9 mouse cellular contexts compared by ENCODE assay signal in genomic region chr9:47439506-47439905, GRCm38 (mm10).
DNase-seq lines count a peak whose midpoint lies in the region; ATAC-seq and TF ChIP-seq lines count a peak whose summit lies in the region.
"Had no signal": no experiment of that assay in that cellular context is flagged by ENCODE, and none has a peak within 500 bp of the region (broad histone marks: within the 10 kb centered on the region; RNA-seq: fewer than 3 reads in every experiment).

No protein-coding gene starts in this region.

- H3K9ac ChIP-seq in heart, embryonic 14.5 days (ENCODE audit: low read length) = no peak overlapping the region
- no peak overlapping the region for H3K9ac ChIP-seq in heart, adult 2 months (ENCODE audit: low read depth, low read length)
- H3K9ac ChIP-seq in forebrain, embryonic 15.5 days (replicated peaks) = peak overlapping the region; percentile 29; the same call in 1 of the 2 replicates
- H3K9ac ChIP-seq in liver, postnatal 0 days (replicated peaks) = no peak overlapping the region

- peaks cover 4 to 7% of the 10 kb centered on the region in 2 experiments; a peak in 3 of 4 replicates for H3K4me1 ChIP-seq in heart, embryonic 14.5 days (ENCODE audit: control insufficient read depth in 2 of 2, insufficient read depth in 2 of 2, low read length in 2 of 2)
- H3K4me1 ChIP-seq in heart, adult 2 months (ENCODE audit: control insufficient read depth, insufficient read depth, low read length) = no peaks in the 10 kb centered on the region
- H3K4me1 ChIP-seq in forebrain, embryonic 15.5 days = peaks cover 8% of the 10 kb centered on the region
- peaks cover 5% of the 10 kb centered on the region; the same call in 1 of the 2 replicates for H3K4me1 ChIP-seq in liver, postnatal 0 days (ENCODE audit: insufficient read depth)

- no peak for TF ChIP-seq POLR2A in heart, adult 2 months (IDR thresholded peaks at IDR 0.05; ENCODE audit: insufficient read depth, low read depth, low read length)

- no peaks in the 10 kb centered on the region for H3K9me3 ChIP-seq in heart, embryonic 14.5 days (ENCODE audit: control insufficient read depth, low read length)
- H3K9me3 ChIP-seq in forebrain, embryonic 15.5 days = no peaks in the 10 kb centered on the region
- H3K9me3 ChIP-seq in liver, postnatal 0 days (ENCODE audit: low read length) = no peaks in the 10 kb centered on the region

- H3K4me3 ChIP-seq in heart, embryonic 14.5 days (ENCODE audit: control insufficient read depth in 1 of 2, insufficient read depth in 1 of 2, low read depth in 1 of 2, low read length in 2 of 2) = peak overlapping the region in 1 of 2 experiments; percentile 13; a peak in 1 of 4 replicates
- H3K4me3 ChIP-seq in heart, adult 2 months = no peak overlapping the region
- peak overlapping the region; percentile 19 for H3K4me3 ChIP-seq in forebrain, embryonic 15.5 days
- H3K4me3 ChIP-seq in liver, postnatal 0 days (ENCODE audit: low read depth, low read length) = no peak overlapping the region

- peak overlapping the region; percentile 55 for H3K4me2 ChIP-seq in heart, embryonic 14.5 days (ENCODE audit: low read length)
- H3K4me2 ChIP-seq in forebrain, embryonic 15.5 days (replicated peaks) = peak overlapping the region; percentile 44
- peak overlapping the region; percentile 48 for H3K4me2 ChIP-seq in liver, postnatal 0 days (ENCODE audit: low read depth, low read length)

- no peak for ATAC-seq in heart, embryonic 14.5 days (ENCODE audit: insufficient number of reproducible peaks, insufficient read depth, low FRiP score, low read depth)
- 0 out of 2 replicates have a peak, but pooled peaks have one; percentile 32 for ATAC-seq in forebrain, embryonic 15.5 days (replicated peaks)
- ATAC-seq in liver, postnatal 0 days = no peak

- intact Hi-C loops in heart, adult 2 months (cut with DNase I) = no loop called here

- no peak for TF ChIP-seq EP300 in heart, adult 2 months (IDR thresholded peaks at IDR 0.05; ENCODE audit: insufficient read depth, low read depth, low read length)
- no peak for TF ChIP-seq EP300 in liver, postnatal 0 days (IDR thresholded peaks at IDR 0.05; ENCODE audit: low read depth)

- no peaks in the 10 kb centered on the region for H3K36me3 ChIP-seq in heart, embryonic 14.5 days (ENCODE audit: control insufficient read depth, insufficient read depth, low read length)
- H3K36me3 ChIP-seq in heart, adult 2 months (ENCODE audit: control insufficient read depth, insufficient read depth, low read length) = no peaks in the 10 kb centered on the region
- no peaks in the 10 kb centered on the region for H3K36me3 ChIP-seq in forebrain, embryonic 15.5 days
- H3K36me3 ChIP-seq in liver, postnatal 0 days (replicated peaks; ENCODE audit: insufficient read depth, low read length) = no peaks in the 10 kb centered on the region

- WGBS in heart, embryonic 14.5 days = 24% methylated on average over 11 of the region's 11 CpGs
- WGBS in heart, adult 2 months = 31% methylated on average over 11 of the region's 11 CpGs
- 19% methylated on average over 11 of the region's 11 CpGs for WGBS in forebrain, embryonic 15.5 days
- WGBS in liver, postnatal 0 days (ENCODE audit: insufficient replicate concordance) = 28% methylated on average over 11 of the region's 11 CpGs

- no peak for TF ChIP-seq CTCF in heart, adult 2 months (IDR thresholded peaks at IDR 0.05)
- TF ChIP-seq CTCF in liver, postnatal 0 days (IDR thresholded peaks at IDR 0.05; ENCODE audit: low read depth) = no peak

- H3K27me3 ChIP-seq in heart, embryonic 14.5 days (ENCODE audit: control insufficient read depth, insufficient read depth, low read length) = peaks cover 60% of the 10 kb centered on the region
- 0 out of 2 replicates have a peak, but pooled peaks cover 1% of the 10 kb centered on the region for H3K27me3 ChIP-seq in heart, adult 2 months (ENCODE audit: control insufficient read depth, insufficient read depth, low read length)
- no peaks in the 10 kb centered on the region for H3K27me3 ChIP-seq in forebrain, embryonic 15.5 days
- no peaks in the 10 kb centered on the region; the same call in 1 of the 2 replicates for H3K27me3 ChIP-seq in liver, postnatal 0 days (ENCODE audit: insufficient read depth, low read length)

- H3K27ac ChIP-seq in heart, embryonic 14.5 days (replicated peaks in 1 of 2; ENCODE audit: control insufficient read depth in 1 of 2, insufficient read depth in 1 of 2, low read depth in 2 of 2, low read length in 2 of 2) = no peak overlapping the region
- no peak overlapping the region for H3K27ac ChIP-seq in heart, adult 2 months
- H3K27ac ChIP-seq in forebrain, embryonic 15.5 days (replicated peaks) = no peak overlapping the region
- no peak overlapping the region for H3K27ac ChIP-seq in liver, postnatal 0 days (ENCODE audit: low read depth)

- no peaks in the 10 kb centered on the region for H3K79me2 ChIP-seq in heart, adult 2 months (replicated peaks; ENCODE audit: control insufficient read depth, insufficient read depth, low read length)

- no peak for DNase-seq in heart, adult 2 months
- peak; percentile 16 for DNase-seq in Muller cell, postnatal 12 days (ENCODE audit: inconsistent ontology term)
- no peak for DNase-seq in liver, postnatal 0 days
- no peak for DNase-seq in adipocyte (ENCODE audit: low spot score)
- no peak for DNase-seq in thymus, postnatal 0 days (ENCODE audit: low spot score)
- DNase-seq in lung, postnatal 10 days = no peak
- DNase-seq: layer of hippocampus, adult 9-11 months had no signal
